Mouse (Mus musculus) spleen, adult 2 months (tissue): ENCODE data around the gene Ncor1. TPM values are rescaled to one million over a fixed set of nuclear protein-coding genes. Genes with fewer than 3 reads are reported as not detected.
A peak's percentile ranks its signal among the peaks of the same experiment; 100 is the strongest.

Experiments used
- DNase-seq, 2 experiments: peaks; one replicate each; pipeline versions ENCODE4 v3.0.0 to v3.0.0-alpha.2; 2012 to 2021; ENCODE audit warnings: low spot score in 2 of 2, low read depth in 1 of 2
- H3K27ac ChIP-seq: fragments of 200-500 bp; 2 replicates; pipeline ENCODE4 v1.5.1; 2012; ENCODE audit warnings: low read length, inconsistent platforms; ENCODE audit not compliant: insufficient read depth
- H3K27me3 ChIP-seq: fragments of 200-500 bp; 2 replicates; pipeline ENCODE4 v1.6.1; 2012; ENCODE audit warnings: mild to moderate bottlenecking, moderate library complexity, low read length, inconsistent platforms; ENCODE audit not compliant: control insufficient read depth, insufficient read depth
- H3K36me3 ChIP-seq: fragments of 200-500 bp; 2 replicates; pipeline ENCODE4 v1.6.1; 2012; ENCODE audit warnings: mild to moderate bottlenecking, low read length, inconsistent platforms; ENCODE audit not compliant: control insufficient read depth, insufficient read depth
- H3K4me1 ChIP-seq: fragments of 200-500 bp; 2 replicates; pipeline ENCODE4 v1.6.1; 2011; ENCODE audit warnings: inconsistent platforms; ENCODE audit not compliant: control insufficient read depth, insufficient read depth, insufficient read length
- H3K4me3 ChIP-seq: fragments of 200-500 bp; 2 replicates; pipeline ENCODE4 v1.5.1; 2011; ENCODE audit warnings: mild to moderate bottlenecking, inconsistent platforms; ENCODE audit not compliant: insufficient read depth, insufficient read length; ENCODE audit errors: extremely low read depth
- CTCF ChIP-seq: fragments of 200-500 bp; IDR thresholded peaks from 2 replicates; pipeline ENCODE4 v1.5.1; 2011; ENCODE audit warnings: mild to moderate bottlenecking, inconsistent platforms; ENCODE audit not compliant: insufficient read depth, insufficient read length, insufficient replicate concordance; ENCODE audit errors: extremely low read depth
- POLR2A ChIP-seq: fragments of 200-500 bp; IDR thresholded peaks from 2 replicates; pipeline ENCODE4 v1.6.1; 2011; ENCODE audit warnings: low read depth, low read length, inconsistent platforms
- WGBS: fragments of 180-500 bp; shearing (Covaris S2); methylation state at CpG from one replicate; pipeline ENCODE4 v1.1.7; 2018; 5-methylcytosine and 5-hydroxymethylcytosine counted together
- polyA plus RNA-seq: library from polyadenylated mRNA; depleted of rRNA; stranded (reverse); fragments of >200 nt; gene quantifications from 2 replicates; pipeline ENCODE4 v1.2.3, GENCODE M21; 2012

The Ncor1 gene
- polyA plus RNA-seq, 1 experiment, result 84.5 TPM

DNA sequence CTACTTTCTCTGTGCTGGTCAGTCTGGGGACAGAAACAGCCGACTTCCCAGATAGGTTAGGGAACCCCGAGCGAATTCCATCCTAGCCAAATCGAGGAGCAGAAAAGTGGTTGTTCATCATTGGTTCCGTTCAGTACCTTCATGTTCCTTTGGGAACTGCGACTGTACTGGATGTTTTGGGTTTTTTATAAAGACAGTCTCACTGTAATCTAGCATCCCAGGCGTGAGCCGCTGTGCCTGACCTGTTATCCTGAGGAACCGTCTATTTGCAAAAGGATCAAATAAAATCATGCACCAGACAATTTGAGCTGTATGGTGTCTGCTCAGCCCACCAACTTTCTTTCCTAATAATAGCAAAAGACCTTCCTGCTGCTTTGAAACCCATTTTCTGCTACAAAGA is 439 bp upstream of the Ncor1 start:
- no peaks in the 10 kb centered on the region for H3K36me3 ChIP-seq

DNA sequence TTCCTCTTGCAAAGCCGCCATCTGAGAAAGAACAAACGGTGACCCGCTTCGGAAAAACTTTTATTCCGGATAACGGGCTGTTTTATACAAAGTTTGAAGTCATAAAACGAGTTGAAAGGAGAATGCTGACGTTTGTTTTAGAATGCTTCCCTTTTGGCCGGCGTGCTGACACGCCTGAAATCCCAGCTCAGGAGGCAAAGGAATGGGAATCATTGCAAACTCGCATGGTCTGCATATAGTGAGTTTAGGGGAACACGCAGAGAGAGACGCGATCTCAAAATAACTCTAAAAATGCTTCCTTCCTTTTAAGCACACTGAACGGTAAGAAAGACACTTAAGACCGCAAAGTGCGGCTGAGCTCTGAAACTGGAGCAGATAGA is 460 bp downstream of the Ncor1 start:
- no peaks in the 10 kb centered on the region for H3K36me3 ChIP-seq
- H3K4me3 ChIP-seq, result peak overlapping the region; percentile 93
- H3K4me1 ChIP-seq, result no peaks in the 10 kb centered on the region; the same call in none of the 2 replicates
- no peaks in the 10 kb centered on the region for H3K27me3 ChIP-seq
- 0% methylated on average over 18 of the region's 18 CpGs for WGBS
- peak overlapping the region; percentile 99 for H3K27ac ChIP-seq
- no peak for TF ChIP-seq POLR2A
- no peak for TF ChIP-seq CTCF
- DNase-seq, result peak in 1 of 2 experiments; percentile 44

More for the DNA sequence above, 439 bp upstream of the Ncor1 start:
- Histone ChIP-seq H3K4me1 (no peaks in the 10 kb centered on the region; the same call in none of the 2 replicates), H3K27ac (peak overlapping the region; percentile 99), H3K4me3 (peak overlapping the region; percentile 93), H3K27me3 (no peaks in the 10 kb centered on the region)
- no peak for TF ChIP-seq POLR2A
- no peak for TF ChIP-seq CTCF
- WGBS, result 4% methylated on average over 9 of the region's 9 CpGs
- DNase-seq, result no peak

DNA sequence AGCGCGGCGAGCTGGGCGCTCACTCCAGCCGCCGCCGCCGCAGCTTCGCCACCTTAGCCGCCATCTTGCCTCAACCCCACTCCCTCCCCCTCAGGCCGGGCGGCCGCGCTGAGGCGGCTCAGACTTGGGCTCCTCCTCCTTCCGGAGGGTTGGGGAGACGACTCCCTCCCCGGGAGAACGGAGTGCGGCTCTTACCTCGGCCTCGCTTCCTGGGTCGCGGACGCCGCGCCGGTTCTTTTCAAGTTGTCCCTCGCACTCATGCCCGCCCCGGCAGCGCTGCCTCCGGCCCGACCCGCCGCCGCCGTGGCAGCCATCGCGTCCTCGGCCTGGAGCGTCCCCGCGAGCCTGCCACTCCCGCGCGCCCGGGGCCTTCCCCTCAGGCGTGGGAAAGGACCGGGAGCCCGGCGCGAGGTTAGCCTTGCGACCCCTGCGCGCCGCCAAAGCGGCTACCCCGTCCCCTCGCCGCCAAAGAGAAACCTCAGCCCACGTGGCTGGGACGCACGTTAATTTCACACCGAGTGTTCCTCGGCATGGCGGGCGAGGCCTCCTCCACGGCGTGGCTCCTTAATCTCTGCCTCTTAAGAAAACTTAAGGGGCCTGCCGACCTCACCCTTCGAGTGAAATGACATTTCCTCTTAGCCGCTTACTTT is 975 bp downstream of the Ncor1 start:
- no peaks in the 10 kb centered on the region for H3K27me3 ChIP-seq
- TF ChIP-seq POLR2A (peak; percentile 95), CTCF (no peak)
- no peaks in the 10 kb centered on the region for H3K36me3 ChIP-seq
- H3K27ac ChIP-seq, result peak overlapping the region; percentile 99
- H3K4me1 ChIP-seq, result no peaks in the 10 kb centered on the region; the same call in none of the 2 replicates
- under 1% methylated on average over 64 of the region's 73 CpGs for WGBS
- peak overlapping the region; percentile 93 for H3K4me3 ChIP-seq
- DNase-seq, result peak; percentile 76 to 91

DNA sequence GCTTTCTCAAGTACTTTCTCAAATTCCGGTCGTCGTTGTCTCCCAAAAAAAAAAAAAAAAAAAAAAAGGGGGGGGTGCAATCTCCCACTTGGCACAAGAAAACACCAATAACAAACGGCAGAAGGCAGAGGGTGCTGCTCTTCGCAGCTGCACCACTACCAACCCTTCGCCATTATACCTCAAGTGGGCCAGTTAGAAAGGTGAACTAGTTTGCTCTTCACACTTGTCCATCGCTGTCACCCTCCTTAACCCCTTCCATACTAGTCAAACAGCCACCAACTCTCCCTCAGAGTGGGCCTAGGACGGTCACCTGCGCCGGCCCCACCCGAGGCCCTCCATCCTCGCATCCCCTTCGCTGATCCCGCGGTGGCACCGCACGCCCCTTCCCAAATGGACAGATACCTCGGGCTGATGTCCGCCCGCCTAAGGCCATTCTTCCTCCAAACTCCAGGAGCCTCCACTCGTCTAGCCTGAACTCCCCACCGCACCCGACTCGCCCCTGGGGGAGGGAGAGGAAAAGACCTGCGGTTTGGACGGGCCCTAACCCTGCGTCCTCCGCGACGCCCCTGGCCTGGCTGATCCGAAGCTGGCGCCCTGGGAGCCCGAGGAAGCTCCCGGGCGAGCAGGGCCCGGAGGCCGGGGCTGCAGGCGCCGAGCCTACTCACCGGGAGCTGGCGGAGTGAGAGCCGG is 1.7 kb downstream of the Ncor1 start:
- no peaks in the 10 kb centered on the region for H3K27me3 ChIP-seq
- H3K4me1 ChIP-seq, result no peaks in the 10 kb centered on the region; the same call in none of the 2 replicates
- no peak for TF ChIP-seq CTCF
- TF ChIP-seq POLR2A, result 0 out of 2 replicates have a peak, but pooled peaks have one; percentile 6
- under 1% methylated on average over 42 of the region's 42 CpGs for WGBS
- H3K4me3 ChIP-seq, result peak overlapping the region; percentile 93
- H3K36me3 ChIP-seq, result no peaks in the 10 kb centered on the region
- peak; percentile 21 to 32 for DNase-seq
- H3K27ac ChIP-seq, result peak overlapping the region; percentile 99

DNA sequence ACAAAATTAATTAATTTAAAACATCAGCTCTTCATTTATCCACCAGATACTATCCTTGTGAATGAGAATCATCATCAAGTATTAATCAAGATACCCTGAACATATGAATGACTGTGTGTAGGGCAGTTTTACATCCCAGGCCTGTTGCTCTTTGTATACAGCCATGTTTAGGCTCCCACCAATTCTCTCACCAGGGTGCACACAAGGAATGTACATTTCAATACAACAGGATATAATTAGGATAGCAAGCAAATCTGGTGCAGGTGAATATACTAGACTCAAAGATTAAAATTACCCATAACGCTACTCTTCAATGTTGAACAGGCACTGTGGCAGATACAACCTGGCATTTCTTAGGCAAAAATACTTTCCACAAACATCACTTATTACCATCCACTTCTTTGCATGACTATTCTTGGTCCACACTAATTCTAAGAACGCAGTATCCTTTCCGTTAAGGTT is 2.3 kb downstream of the Ncor1 start:
- TF ChIP-seq CTCF (no peak), POLR2A (no peak)
- Histone ChIP-seq H3K36me3 (no peaks in the 10 kb centered on the region), H3K4me1 (no peaks in the 10 kb centered on the region; the same call in none of the 2 replicates), H3K4me3 (peak overlapping the region; percentile 35; the same call in 1 of the 2 replicates), H3K27me3 (no peaks in the 10 kb centered on the region), H3K27ac (no peak overlapping the region)
- 6% methylated on average over 3 of the region's 3 CpGs for whole genome bisulfite sequencing
- no peak for DNase-seq

DNA sequence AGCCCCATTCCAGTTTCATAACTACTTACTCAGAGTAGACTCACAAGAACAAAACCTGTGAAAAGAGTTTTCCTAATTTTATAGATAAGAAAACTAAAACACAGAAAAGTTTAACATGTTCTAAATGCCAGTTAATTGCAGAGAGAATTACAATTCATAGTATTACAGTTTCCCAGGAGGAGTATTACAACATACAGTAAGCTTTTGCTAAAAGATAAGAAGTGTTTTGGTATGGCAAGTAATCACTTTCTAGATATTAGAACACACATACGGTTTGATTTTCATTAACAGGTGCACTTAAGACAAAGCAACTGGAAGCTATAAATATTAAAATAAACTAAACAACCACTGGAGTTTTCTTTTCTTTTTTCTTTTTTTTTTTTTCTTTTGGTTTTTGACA is 3.1 kb downstream of the Ncor1 start:
- no peaks in the 10 kb centered on the region for H3K36me3 ChIP-seq
- no peaks in the 10 kb centered on the region for H3K27me3 ChIP-seq
- no peak overlapping the region for H3K4me3 ChIP-seq
- H3K27ac ChIP-seq, result no peak overlapping the region
- WGBS, result 64% methylated on average over 1 of the region's 1 CpGs
- DNase-seq, result no peak
- no peak for TF ChIP-seq POLR2A
- TF ChIP-seq CTCF, result no peak
- H3K4me1 ChIP-seq, result no peaks in the 10 kb centered on the region; the same call in none of the 2 replicates
